Mouse (Mus musculus) frontal cortex, postnatal 14 days (tissue): Measurements from ENCODE around the gene Mrps25.

ENCODE experiments used
- DNase-seq, 2 experiments: peaks; one replicate each; pipeline ENCODE4 v3.0.0; 2022; ENCODE audit warnings: low spot score in 2 of 2

Gene Mrps25

DNA sequence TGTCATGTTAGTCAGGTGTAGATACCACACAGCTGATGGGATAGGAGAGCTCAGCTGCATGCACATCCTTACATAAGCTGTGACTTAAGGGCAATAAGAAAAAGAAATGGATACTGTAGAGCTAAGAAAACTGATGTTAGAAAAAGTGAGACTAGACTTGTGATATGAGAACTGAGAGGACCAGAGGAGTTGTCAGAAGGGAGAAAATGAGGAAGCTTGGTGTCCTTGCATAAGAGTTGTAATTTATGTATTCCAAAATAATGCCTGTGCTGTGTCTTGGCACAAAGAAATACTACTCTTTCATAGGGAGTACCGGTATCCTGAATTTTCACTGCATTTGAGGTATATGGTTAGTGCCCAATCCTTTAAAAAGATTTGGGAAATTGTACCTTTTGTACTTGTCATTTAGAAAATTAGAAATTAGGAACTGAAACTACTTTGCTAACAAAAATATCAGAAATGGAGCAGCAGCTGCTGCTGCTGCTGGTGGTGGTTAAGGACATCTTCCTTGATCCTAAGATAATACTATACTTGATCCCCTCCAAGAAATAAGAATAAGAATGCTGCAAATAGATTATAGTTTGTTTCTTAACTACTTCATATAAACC is 56.9 kb downstream of the Mrps25 start:
- no peak for DNase-seq

DNA sequence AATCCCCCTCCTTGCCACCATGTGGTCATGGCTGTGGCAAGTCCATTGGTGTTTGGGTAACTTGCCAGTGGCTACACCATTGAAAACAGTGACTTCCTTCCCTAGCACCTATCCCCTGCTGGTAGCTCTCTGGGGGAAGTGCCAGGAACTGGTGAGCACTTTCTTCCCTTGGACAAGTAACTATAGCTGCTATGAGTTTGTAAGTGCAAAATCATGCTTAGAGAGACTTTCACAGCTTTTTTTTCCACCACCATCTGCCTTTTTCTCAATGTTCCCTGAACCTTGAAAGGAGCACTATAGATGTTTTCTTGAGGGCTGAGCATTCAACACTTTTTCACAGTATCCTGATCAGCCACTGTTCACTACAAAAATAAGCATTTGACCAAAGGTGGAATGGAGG is 59.3 kb downstream of the Mrps25 start:
- DNase-seq: no peak
